Mouse (Mus musculus) midbrain, embryonic 16.5 days (tissue): Measurements from ENCODE around the gene Uba52. TPM values are rescaled to one million over a fixed set of nuclear protein-coding genes. Genes with fewer than 3 reads are reported as not detected.

Experiments used
- ATAC-seq: fragments of 200-750 bp; cut with Nextera tagmentation; 2 replicates; pipeline ENCODE4 v1.8.0; 2017; ENCODE audit warnings: moderate TSS enrichment
- H3K27ac ChIP-seq: fragments of 300-500 bp; sonication (generic); 2 replicates; pipeline ENCODE4 v1.5.1; 2014; ENCODE audit warnings: mild to moderate bottlenecking, low read length, mixed read lengths
- H3K27me3 ChIP-seq: fragments of 300-500 bp; sonication (generic); 2 replicates; pipeline ENCODE4 v1.6.1; 2014; ENCODE audit warnings: low read depth, low read length, mixed read lengths; ENCODE audit not compliant: control insufficient read depth, insufficient read depth
- H3K36me3 ChIP-seq: fragments of 300-500 bp; sonication (generic); 2 replicates; pipeline ENCODE4 v1.6.1; 2014; ENCODE audit warnings: mild to moderate bottlenecking, low read length, moderate library complexity, mixed read lengths; ENCODE audit not compliant: control insufficient read depth, insufficient read depth
- H3K4me1 ChIP-seq: fragments of 300-500 bp; sonication (generic); 2 replicates; pipeline ENCODE4 v1.6.1; 2014; ENCODE audit warnings: mild to moderate bottlenecking, low read length, mixed read lengths; ENCODE audit not compliant: control insufficient read depth, insufficient read depth
- H3K4me2 ChIP-seq: fragments of 300-500 bp; sonication (generic); 2 replicates; pipeline ENCODE4 v1.6.1; 2014; ENCODE audit warnings: mild to moderate bottlenecking, low read length, mixed read lengths
- H3K4me3 ChIP-seq: fragments of 300-500 bp; sonication (generic); 2 replicates; pipeline ENCODE4 v1.5.1; 2014; ENCODE audit warnings: low read depth, mild to moderate bottlenecking, low read length, moderate library complexity, mixed read lengths
- H3K9ac ChIP-seq: fragments of 300-500 bp; sonication (generic); 2 replicates; pipeline ENCODE4 v1.6.1; 2014; ENCODE audit warnings: low read depth, low read length, mixed read lengths
- H3K9me3 ChIP-seq: fragments of 300-500 bp; sonication (generic); replicated peaks from 2 replicates; pipeline ENCODE4 v1.6.1; 2014; ENCODE audit warnings: mild to moderate bottlenecking, low read length, mixed read lengths; ENCODE audit not compliant: control insufficient read depth, poor library complexity, severe bottlenecking
- WGBS: fragments of 180-500 bp; shearing (Covaris S2); extraction: QIAGEN DNeasy Blood & Tissue Kit; methylation state at CpG from one replicate; pipeline ENCODE4 v1.1.7; 2014; 5-methylcytosine and 5-hydroxymethylcytosine counted together
- polyA plus RNA-seq: library from polyadenylated mRNA; unstranded; fragments of >200 nt; fragmentation: Nextera tagmentation; extraction: Ambion mirVana; gene quantifications from 2 replicates; pipeline ENCODE4 v1.2.1, GENCODE M21; 2015

Gene Uba52
- polyA plus RNA-seq, 1 experiment from 2014 or later = 584 TPM

DNA sequence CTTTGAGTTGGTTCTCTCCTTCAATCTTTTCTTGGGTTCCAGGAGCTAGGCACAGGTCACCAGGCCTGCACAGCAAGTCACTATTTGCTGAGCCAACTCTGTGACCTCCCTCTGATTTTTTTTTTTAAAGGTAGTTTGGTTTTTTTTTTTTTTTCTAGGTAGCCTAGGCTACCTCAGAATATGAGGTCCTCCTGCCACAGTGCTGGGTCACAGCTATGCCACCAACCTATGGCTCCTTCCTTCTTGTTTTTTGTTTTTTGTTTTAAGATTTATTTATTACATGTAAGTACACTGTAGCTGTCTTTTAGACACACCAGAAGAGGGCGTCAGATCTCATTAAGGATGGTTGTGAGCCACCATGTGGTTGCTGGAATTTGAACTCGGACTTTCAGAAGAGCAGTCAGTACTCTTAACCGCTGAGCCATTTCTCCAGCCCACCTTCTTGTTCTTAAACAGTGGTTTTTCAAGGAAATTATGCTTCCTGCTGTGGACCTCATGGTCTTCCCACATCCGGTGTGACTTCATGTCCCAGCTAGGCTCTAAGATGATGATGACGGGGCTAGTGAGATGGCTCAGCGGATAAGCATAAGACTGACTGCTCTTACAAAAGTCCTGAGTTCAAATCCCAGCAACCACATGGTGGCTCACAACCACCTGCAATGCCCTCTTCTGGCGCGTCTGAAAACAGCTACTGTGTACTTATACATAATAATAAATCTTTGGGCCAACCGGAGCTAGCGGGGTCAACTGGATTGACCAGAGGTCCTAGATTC, 39.0 kb upstream of the Uba52 start:
- Histone ChIP-seq H3K4me1 (0 out of 2 replicates have a peak, but pooled peaks cover 2% of the 10 kb centered on the region), H3K27ac (no peak overlapping the region), H3K9me3 (no peaks in the 10 kb centered on the region), H3K4me2 (no peak overlapping the region), H3K36me3 (no peaks in the 10 kb centered on the region), H3K27me3 (no peaks in the 10 kb centered on the region), H3K4me3 (no peak overlapping the region), H3K9ac (no peak overlapping the region)
- ATAC-seq = no peak
- 94% methylated on average over 10 of the region's 10 CpGs for WGBS

DNA sequence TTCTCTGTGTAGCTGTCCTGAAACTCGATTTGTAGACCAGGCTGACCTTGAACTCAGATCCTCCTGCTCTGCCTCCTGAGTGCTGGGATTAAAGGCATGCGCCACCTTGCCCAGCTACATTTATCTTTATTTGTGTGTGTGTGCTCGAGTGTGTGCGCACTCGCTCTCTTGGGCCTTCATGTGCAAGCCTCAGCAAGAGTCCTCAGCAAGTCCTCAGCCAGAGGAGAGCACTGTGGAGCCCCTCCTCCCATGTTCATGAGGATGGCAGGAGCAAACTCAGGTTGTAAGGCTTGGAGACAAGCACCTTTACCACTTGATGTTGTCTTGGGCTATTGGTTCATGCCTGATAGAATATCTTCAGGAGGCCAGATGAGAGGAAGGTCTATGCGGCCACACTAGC, 37.2 kb upstream of the Uba52 start:
- WGBS = 92% methylated on average over 6 of the region's 6 CpGs
- Histone ChIP-seq H3K36me3 (no peaks in the 10 kb centered on the region), H3K9me3 (no peaks in the 10 kb centered on the region), H3K4me1 (no peaks in the 10 kb centered on the region), H3K4me2 (no peak overlapping the region), H3K4me3 (no peak overlapping the region), H3K27me3 (no peaks in the 10 kb centered on the region), H3K27ac (no peak overlapping the region), H3K9ac (no peak overlapping the region)
- ATAC-seq = no peak

DNA sequence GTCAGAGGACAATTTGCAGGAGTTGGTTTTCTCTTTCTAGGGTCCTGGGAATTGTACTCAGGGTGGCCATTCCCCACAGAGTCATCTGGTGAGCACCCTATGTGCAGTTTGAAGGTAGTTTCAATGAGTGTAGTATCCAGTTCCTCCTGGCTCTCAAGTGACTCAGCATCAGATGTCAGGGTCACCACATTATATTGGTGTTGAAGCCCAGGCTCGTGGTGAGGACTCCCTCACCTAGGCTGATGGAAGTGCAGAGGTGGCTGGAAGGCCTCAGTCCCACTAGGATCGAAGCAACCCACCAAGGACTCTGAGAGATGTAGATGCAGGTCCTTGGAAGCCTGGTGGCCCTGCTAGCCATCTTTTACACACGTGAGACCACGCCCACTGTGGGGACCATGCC, 35.8 kb upstream of the Uba52 start:
- Histone ChIP-seq H3K9ac (no peak overlapping the region), H3K27ac (no peak overlapping the region), H3K4me3 (no peak overlapping the region), H3K27me3 (no peaks in the 10 kb centered on the region), H3K4me1 (peaks cover 6% of the 10 kb centered on the region), H3K4me2 (no peak overlapping the region), H3K9me3 (no peaks in the 10 kb centered on the region), H3K36me3 (no peaks in the 10 kb centered on the region)
- 94% methylated on average over 4 of the region's 4 CpGs for WGBS
- ATAC-seq = no peak

DNA sequence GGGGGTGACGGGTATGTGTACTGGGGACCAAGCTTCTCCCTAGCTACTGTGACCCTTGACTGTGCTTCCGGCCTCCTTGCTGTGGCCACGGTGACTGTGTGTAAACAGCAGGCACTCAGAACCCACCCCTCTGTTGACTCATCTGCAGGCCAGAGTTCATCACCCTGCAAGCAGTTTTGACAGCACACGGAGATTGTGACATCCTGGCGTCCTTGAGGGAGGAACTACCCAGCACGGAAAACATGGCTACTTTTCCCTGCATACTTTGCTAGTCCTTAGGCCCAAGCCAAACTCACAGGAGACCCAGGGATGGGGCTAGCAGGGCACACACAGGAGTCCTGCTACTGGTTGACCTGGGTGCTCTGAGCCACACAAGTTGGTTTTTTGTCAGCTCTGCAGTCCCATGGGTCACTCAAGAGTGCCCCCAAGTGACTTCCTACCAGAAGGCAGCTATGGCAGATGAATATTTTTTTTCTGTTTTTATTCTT, 33.6 kb upstream of the Uba52 start:
- no peak for ATAC-seq
- Histone ChIP-seq H3K4me3 (no peak overlapping the region), H3K27ac (no peak overlapping the region), H3K9ac (no peak overlapping the region), H3K4me2 (no peak overlapping the region), H3K9me3 (no peaks in the 10 kb centered on the region), H3K4me1 (peaks cover 20% of the 10 kb centered on the region), H3K36me3 (no peaks in the 10 kb centered on the region), H3K27me3 (no peaks in the 10 kb centered on the region)
- 75% methylated on average over 6 of the region's 6 CpGs for WGBS

DNA sequence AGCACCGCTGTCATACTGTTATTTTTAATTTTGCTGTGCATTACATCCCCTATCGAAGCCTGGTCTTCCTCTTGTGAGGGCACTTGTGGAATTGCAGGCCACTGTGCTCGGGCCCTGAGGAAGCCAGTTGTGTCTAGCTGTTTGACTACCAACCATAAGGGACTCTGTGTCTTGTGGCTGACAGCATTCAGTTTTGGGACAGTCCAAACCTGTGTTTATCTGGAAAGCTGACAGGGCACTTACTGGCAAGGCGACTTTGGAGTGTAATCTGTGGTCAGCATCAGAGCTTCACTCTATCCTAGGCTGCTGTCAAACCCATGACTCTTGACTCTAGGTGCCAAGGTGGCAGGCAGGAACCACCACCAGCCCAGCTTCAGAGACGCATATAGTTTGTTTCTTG, 30.5 kb upstream of the Uba52 start:
- Histone ChIP-seq H3K4me3 (no peak overlapping the region), H3K4me2 (peak overlapping the region; percentile 93), H3K27ac (no peak overlapping the region), H3K36me3 (no peaks in the 10 kb centered on the region), H3K9ac (no peak overlapping the region), H3K27me3 (no peaks in the 10 kb centered on the region), H3K9me3 (no peaks in the 10 kb centered on the region), H3K4me1 (peaks cover 26% of the 10 kb centered on the region)
- no peak for ATAC-seq
- 85% methylated on average over 5 of the region's 5 CpGs for WGBS

DNA sequence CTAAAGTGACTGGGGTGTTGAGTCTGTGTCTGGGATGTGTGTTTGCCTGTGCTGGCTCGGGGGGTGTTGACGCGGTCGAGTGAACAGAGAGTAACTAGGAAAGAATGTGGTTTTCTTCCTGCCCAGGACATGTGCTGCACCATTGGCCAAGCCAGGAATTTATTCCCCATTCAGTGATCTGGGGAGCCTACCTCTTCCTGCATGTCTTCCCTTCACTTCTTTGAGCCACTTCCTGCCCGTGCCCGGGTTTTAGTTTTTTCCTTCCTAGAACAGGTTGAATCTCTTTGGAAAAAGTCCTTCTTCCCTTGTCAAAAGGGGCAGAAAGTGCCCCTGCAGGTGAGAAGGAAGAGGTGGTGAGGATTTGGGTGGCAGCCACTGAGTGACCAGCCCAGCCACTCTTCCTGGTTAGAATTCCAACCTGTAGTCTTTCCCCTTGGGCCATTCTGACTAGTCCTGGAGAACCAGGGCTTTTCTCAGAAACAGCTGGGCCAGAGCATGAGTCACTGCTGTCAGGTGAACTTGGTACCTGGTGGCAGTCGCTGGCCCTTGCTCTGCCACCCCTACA, 30.0 kb upstream of the Uba52 start:
- H3K36me3 ChIP-seq = no peaks in the 10 kb centered on the region
- 54% methylated on average over 7 of the region's 7 CpGs for WGBS
- H3K27ac ChIP-seq = no peak overlapping the region
- H3K4me3 ChIP-seq = peak overlapping the region; percentile 82
- no peak for ATAC-seq
- peak overlapping the region; percentile 89 for H3K9ac ChIP-seq
- no peaks in the 10 kb centered on the region for H3K9me3 ChIP-seq
- peaks cover 26% of the 10 kb centered on the region for H3K4me1 ChIP-seq
- H3K27me3 ChIP-seq = no peaks in the 10 kb centered on the region
- peak overlapping the region; percentile 93 for H3K4me2 ChIP-seq

DNA sequence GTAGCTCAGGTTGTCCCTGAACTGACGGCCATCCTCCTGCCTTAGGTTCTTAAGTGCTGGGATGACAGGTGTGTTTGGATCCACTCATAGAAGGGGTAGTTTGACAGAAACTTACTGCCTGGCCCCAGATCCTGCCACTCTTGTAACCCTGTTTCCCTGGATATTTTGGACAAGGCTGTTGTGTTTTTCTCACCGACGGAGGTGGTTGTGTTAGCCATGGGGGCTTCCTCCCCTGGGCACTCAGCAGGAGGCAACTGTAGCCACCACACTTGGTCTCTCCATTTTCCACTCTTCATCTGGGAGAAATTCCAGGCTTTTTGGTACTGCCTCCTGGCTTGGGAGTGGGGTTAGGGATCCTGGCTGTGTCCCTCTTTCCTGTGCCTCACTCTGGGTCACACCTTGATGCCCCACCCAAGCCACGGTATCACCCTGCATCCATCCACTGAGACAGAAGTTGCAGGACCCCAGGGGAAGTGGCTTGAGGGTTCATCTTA, 29.5 kb upstream of the Uba52 start:
- ATAC-seq = no peak
- no peaks in the 10 kb centered on the region; the same call in 1 of the 2 replicates for H3K36me3 ChIP-seq
- no peaks in the 10 kb centered on the region for H3K27me3 ChIP-seq
- H3K9ac ChIP-seq = peak overlapping the region; percentile 89
- peak overlapping the region; percentile 93 for H3K4me2 ChIP-seq
- peak overlapping the region; percentile 82 for H3K4me3 ChIP-seq
- H3K27ac ChIP-seq = peak overlapping the region; percentile 94
- H3K9me3 ChIP-seq = no peaks in the 10 kb centered on the region
- peaks cover 26% of the 10 kb centered on the region for H3K4me1 ChIP-seq
- 13% methylated on average over 4 of the region's 4 CpGs for WGBS

DNA sequence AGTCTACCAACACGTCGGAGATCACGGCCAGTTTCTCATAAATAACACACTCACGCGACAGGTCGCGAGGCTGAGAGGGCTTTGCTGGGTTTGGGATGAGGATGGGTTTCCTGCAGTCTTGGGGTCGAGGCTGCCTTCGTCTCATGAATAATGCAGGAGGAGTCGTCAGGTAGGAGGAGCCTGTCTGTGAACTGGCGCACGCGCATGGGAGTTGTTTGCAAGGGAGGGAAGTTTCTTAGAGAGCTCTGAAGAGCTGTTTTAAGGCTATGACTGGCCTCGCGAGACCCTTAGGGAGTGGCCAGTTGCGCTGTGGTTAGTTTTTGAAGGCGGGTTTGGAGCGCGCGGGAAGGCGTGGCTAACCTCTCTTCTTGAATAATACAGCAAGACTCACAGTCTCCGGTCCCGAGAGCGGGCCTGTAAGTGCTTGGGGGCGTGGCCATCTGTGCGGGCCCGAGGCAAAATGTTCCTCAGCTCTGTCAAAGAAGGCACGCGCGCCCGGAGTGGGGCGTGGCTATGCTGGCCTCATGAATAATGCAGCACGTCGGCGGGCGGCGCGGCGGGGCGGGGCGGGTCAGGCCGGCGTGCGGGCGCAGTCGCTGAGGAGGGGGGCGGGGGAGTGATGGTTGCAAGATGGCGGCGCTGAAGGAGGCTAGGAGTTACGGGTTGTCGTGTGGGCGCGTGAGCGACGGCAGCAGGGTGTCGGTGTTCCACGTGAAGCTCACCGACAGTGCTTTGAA, 28.6 kb upstream of the Uba52 start, which contains the start of gene Ell:
Gene Ell (plus strand): TSS at position 381 of the 737 bp plus-strand sequence.
- Histone ChIP-seq H3K4me2 (peak within 1 kb of the TSS; percentile 93), H3K36me3 (peaks cover 4% of the 10 kb centered on the region; the same call in 1 of the 2 replicates), H3K4me3 (peak within 1 kb of the TSS; percentile 82), H3K4me1 (peaks cover 26% of the 10 kb centered on the region), H3K9me3 (no peaks in the 10 kb centered on the region), H3K27me3 (no peaks in the 10 kb centered on the region), H3K9ac (peak within 1 kb of the TSS; percentile 89), H3K27ac (peak within 1 kb of the TSS; percentile 94)
- WGBS = under 1% methylated on average over 57 of the region's 58 CpGs
- peak; percentile 89 for ATAC-seq
